Mouse (Mus musculus) testis, adult 2 months (tissue): ENCODE measurements at regions not wholly inside any gene's neighbourhood (a gene's known extent, or its start where the extent isn't known, plus 50 kb on each side); places are given as distances from the start of the nearest gene placed in this dataset.

Experiments
- H3K27ac ChIP-seq: fragments of 200-500 bp; 2 replicates; pipeline ENCODE4 v1.5.1; 2012; ENCODE audit warnings: low read depth, low read length; ENCODE audit not compliant: control insufficient read depth, insufficient read depth
- H3K27me3 ChIP-seq: fragments of 200-500 bp; 2 replicates; pipeline ENCODE4 v1.6.1; 2012; ENCODE audit warnings: mild to moderate bottlenecking, low read length, moderate library complexity; ENCODE audit not compliant: control insufficient read depth, insufficient read depth
- H3K36me3 ChIP-seq: fragments of 200-500 bp; 2 replicates; pipeline ENCODE4 v1.6.1; 2012; ENCODE audit warnings: mild to moderate bottlenecking, low read length; ENCODE audit not compliant: control insufficient read depth, insufficient read depth
- H3K4me1 ChIP-seq: fragments of 200-500 bp; 2 replicates; pipeline ENCODE4 v1.6.1; 2012; ENCODE audit warnings: low read length; ENCODE audit not compliant: control insufficient read depth, insufficient read depth
- H3K4me3 ChIP-seq: fragments of 200-500 bp; 2 replicates; pipeline ENCODE4 v1.5.1; 2012; ENCODE audit warnings: low read depth, mild to moderate bottlenecking, low read length, moderate library complexity, mixed read lengths; ENCODE audit not compliant: control insufficient read depth
- CTCF ChIP-seq: fragments of 200-500 bp; IDR thresholded peaks from 2 replicates; pipeline ENCODE4 v1.5.1; 2012; ENCODE audit warnings: low read depth, mild to moderate bottlenecking, inconsistent platforms, low read length, moderate library complexity; ENCODE audit not compliant: control insufficient read depth, insufficient read depth, insufficient replicate concordance
- POLR2A ChIP-seq: fragments of 200-500 bp; IDR thresholded peaks from 2 replicates; pipeline ENCODE4 v1.6.1; 2012; ENCODE audit warnings: low read depth, mild to moderate bottlenecking, inconsistent platforms, low read length, moderate library complexity; ENCODE audit not compliant: control insufficient read depth

DNA sequence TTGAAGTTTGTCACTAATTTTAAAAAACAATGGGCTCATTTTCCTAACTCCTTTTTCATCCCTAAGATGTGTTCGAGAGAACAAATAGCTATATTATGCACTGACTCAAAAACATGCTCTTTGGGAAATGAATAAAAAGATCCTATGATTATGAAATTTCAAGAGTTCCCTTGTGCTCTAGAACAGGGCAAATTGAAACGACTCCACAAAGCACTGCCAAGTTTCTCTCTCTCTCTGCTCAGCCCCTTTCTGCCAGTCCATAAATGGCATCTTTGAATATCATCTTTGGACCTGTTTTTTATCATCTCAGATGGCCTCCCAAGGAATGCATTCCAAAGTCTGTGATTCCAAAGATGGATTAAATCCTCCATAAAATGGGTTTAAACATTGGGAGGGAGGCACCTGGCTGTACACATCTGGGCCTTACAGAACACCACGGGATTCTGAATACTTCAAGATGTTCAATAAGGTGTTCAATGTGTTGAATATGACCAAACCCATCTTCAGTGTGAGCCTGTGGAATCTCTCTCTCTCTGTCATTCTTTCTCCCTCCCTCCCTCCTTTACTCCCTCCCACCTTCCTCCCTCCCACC lies 528.0 kb upstream of the Atp11b start:
- Histone ChIP-seq H3K4me1 (no peaks in the 10 kb centered on the region), H3K36me3 (no peaks in the 10 kb centered on the region), H3K27ac (no peak overlapping the region), H3K4me3 (no peak overlapping the region), H3K27me3 (no peaks in the 10 kb centered on the region)
- no peak for TF ChIP-seq CTCF
- TF ChIP-seq POLR2A: no peak

DNA sequence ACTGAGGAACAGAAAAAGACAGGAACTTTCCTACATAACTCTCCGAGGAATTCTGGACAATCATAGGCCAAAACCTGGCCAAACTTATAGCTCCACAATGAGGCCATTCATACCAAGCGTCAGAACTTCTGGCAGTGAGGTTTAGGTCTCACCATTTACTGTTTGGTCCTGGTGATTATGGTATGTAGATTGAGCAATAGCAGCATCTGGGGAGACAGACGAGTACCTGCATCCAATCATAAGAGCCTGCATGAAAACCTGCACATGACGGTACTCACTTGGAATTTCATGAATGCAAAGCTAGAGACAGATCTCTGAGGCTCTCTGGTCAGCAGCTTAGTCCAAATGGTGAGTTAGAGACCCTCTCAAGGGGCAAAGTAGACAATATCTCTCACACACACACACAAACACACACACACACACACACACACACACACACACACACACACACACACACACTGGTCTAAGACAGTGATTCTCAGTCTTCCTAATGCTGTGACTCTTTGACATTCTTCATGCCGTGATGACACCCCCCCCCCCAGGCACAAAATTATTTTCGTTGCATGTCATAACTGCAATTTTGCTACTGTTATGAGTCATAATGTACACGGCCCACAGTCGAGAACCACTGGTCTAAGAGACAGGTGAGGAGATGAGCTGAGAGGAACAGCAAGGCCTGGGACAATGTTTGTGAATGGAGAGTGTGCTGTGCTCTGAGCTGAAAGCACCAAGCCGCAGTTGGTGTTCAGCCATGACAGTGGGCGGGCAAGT lies 522.6 kb upstream of the Atp11b start:
- Histone ChIP-seq H3K4me3 (no peak overlapping the region), H3K36me3 (no peaks in the 10 kb centered on the region), H3K4me1 (no peaks in the 10 kb centered on the region), H3K27ac (no peak overlapping the region), H3K27me3 (no peaks in the 10 kb centered on the region)
- TF ChIP-seq CTCF (no peak), POLR2A (no peak)

DNA sequence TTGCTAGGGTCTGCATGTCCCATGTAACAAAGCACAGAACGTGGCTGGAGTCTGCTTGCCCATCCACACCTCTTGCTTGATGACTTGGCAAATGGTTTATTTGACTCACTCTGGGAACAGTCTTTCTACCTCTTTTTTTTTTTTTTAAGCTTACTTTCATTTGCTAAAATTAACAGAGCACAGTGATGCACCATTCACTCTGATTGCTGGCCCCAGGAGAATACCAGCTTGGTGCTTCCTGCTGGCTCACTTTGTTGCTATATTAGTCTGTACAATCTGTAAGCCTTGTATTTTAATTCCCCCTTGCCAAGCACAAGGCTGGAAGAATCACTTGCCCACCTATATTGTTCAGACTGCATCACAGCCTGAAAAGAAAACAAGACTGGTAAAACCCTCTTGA lies 521.4 kb upstream of the Atp11b start:
- H3K27ac ChIP-seq: no peak overlapping the region
- TF ChIP-seq CTCF (no peak), POLR2A (no peak)
- H3K27me3 ChIP-seq: no peaks in the 10 kb centered on the region
- H3K4me3 ChIP-seq: no peak overlapping the region
- H3K36me3 ChIP-seq: no peaks in the 10 kb centered on the region
- no peaks in the 10 kb centered on the region for H3K4me1 ChIP-seq

DNA sequence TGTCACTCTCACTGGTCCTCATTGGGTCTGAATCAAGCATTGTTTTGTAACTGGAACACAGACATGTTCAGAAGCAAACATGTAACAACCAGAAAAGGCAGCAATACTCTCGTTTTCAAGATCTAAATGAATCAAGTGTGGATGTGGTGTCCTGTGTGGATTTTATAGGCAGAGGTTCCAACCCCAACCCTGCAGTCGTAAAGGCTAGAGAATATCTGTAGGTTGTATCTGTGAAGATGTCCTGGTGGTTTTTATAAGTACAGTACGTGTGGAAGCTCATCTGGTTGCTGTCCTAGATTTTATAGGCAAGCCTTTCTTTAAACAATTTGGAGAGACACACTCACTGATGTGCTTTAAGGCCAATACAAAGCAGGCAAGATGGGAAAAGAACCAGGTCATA lies 518.8 kb upstream of the Atp11b start:
- H3K4me1 ChIP-seq: no peaks in the 10 kb centered on the region
- H3K36me3 ChIP-seq: no peaks in the 10 kb centered on the region
- TF ChIP-seq CTCF: no peak
- TF ChIP-seq POLR2A: no peak
- H3K4me3 ChIP-seq: no peak overlapping the region
- H3K27ac ChIP-seq: no peak overlapping the region
- no peaks in the 10 kb centered on the region for H3K27me3 ChIP-seq

DNA sequence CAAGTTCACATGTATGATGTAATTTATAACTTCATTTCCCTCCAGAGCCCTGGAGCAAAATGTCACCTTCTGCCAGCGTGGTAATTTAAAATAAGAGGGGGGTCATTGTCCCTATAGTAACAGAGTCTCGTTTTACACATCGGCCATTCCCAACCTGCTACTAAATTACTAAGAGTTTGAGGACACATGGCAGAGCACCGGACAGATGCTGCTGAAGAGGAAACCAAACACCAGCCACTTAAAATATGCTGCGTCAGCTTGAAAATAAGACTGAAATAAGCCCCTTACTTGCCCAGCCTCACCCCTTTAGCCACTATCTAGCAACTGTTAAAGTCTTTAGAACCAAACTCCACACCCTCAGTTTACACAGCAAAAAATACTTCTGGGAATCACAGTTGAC lies 518.1 kb upstream of the Atp11b start:
- no peak for TF ChIP-seq POLR2A
- no peak for TF ChIP-seq CTCF
- no peak overlapping the region for H3K27ac ChIP-seq
- no peaks in the 10 kb centered on the region for H3K36me3 ChIP-seq
- no peaks in the 10 kb centered on the region for H3K27me3 ChIP-seq
- H3K4me1 ChIP-seq: no peaks in the 10 kb centered on the region
- H3K4me3 ChIP-seq: no peak overlapping the region

DNA sequence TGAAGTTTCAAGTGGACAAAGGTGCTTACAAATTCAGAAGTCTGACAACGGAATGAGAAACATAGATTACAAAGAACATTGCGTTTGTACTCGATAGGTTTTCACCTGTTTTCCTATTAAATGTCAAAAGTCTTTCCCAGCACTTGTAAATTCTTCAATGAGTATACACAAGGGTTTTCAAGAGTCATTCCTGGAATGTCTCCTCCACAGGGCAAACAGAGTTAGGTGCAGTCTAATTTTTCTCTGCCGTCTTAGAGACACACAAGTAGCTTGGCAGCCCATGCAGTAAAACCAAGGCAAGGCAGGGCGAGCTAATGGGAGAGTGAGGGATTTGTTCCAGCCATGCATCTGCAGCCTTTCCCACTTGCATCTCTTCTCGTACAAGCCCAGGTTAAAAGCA lies 516.6 kb upstream of the Atp11b start:
- no peaks in the 10 kb centered on the region for H3K4me1 ChIP-seq
- no peak overlapping the region for H3K4me3 ChIP-seq
- TF ChIP-seq CTCF: no peak
- TF ChIP-seq POLR2A: no peak
- no peaks in the 10 kb centered on the region for H3K36me3 ChIP-seq
- no peak overlapping the region for H3K27ac ChIP-seq
- H3K27me3 ChIP-seq: no peaks in the 10 kb centered on the region

DNA sequence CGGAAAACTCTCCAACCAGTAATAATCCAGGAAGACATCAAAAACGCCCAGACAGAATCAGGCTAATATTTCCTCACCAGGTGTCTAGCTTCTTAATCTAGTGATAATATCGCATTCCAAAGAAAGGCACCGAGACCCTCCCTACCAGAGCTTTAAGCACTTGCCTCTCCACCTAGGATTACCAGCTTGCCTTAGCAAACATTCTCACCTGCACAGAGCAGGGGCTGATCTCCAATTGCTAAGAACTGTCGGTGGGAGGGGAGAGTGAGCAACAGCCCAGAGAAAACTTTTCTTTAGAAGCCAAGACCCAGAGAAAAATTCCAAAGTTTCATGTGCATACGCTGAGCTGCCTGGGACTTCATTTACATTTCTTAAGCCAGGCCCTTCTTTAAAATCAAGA lies 511.6 kb upstream of the Atp11b start:
- Histone ChIP-seq H3K27ac (no peak overlapping the region), H3K4me1 (no peaks in the 10 kb centered on the region), H3K27me3 (no peaks in the 10 kb centered on the region), H3K4me3 (no peak overlapping the region), H3K36me3 (no peaks in the 10 kb centered on the region)
- TF ChIP-seq POLR2A: no peak
